Mouse (Mus musculus) neural tube, embryonic 14.5 days (tissue): ENCODE measurements around the gene Cyp2c70. TPM values are rescaled to one million over a fixed set of nuclear protein-coding genes. Genes with fewer than 3 reads are reported as not detected.

Experiments
- polyA plus RNA-seq: library from polyadenylated mRNA; unstranded; fragments of >200 nt; fragmentation: Nextera tagmentation; extraction: Ambion mirVana; gene quantifications from 2 replicates; pipeline ENCODE4 v1.2.1, GENCODE M21; 2014

The Cyp2c70 gene
- polyA plus RNA-seq, 1 experiment from 2014 or later, result not detected

Other genes starting within 250 kb of the Cyp2c70 start
- gene Cyp2c37, start 194.9 kb downstream of the Cyp2c70 start, polyA plus RNA-seq, result not detected in 2 replicates
- gene Cyp2c54, start 113.5 kb downstream of the Cyp2c70 start, polyA plus RNA-seq, result not detected in 2 replicates
- not detected in 2 replicates for gene Cyp2c50, start 97.6 kb downstream of the Cyp2c70 start, polyA plus RNA-seq
- 3.2 and 13.6 TPM in 2 replicates for gene Pdlim1, start 84.5 kb upstream of the Cyp2c70 start, polyA plus RNA-seq